In genomic region chr4:123680962-123681361, GRCm38 (mm10) we compare ENCODE assay signal across 12 mouse cellular contexts. TPM values are rescaled to one million over a fixed set of nuclear protein-coding genes. Genes with fewer than 3 reads are reported as not detected.
A peak's percentile ranks its signal among the peaks of the same experiment; 100 is the strongest.
DNase-seq lines count a peak whose midpoint lies in the region; ATAC-seq and TF ChIP-seq lines count a peak whose summit lies in the region.
"Had no signal": no experiment of that assay in that cellular context is flagged by ENCODE, and none has a peak within 500 bp of the region (broad histone marks: within the 10 kb centered on the region; RNA-seq: fewer than 3 reads in every experiment).

No protein-coding gene starts in this region.

- DNase-seq in heart, adult 8-10 months (ENCODE audit: low spot score): no peak
- DNase-seq in layer of hippocampus, adult 2 months (ENCODE audit: low spot score in 2 of 2): no peak
- DNase-seq in layer of hippocampus, adult 9-11 months: no peak
- no peak for DNase-seq in urinary bladder, postnatal 10 days (ENCODE audit: low spot score)
- DNase-seq in Muller cell, postnatal 12 days (ENCODE audit: inconsistent ontology term): no peak
- DNase-seq: adrenal gland, postnatal 25 days; cerebellum, adult 9-10 months; gastrocnemius, postnatal 10 days; lung, postnatal 10 days had no signal

- no peaks in the 10 kb centered on the region for H3K36me3 ChIP-seq in heart, embryonic 11.5 days (ENCODE audit: control insufficient read depth, insufficient read depth, low read length)
- H3K36me3 ChIP-seq in macrophage (ENCODE audit: inconsistent target): no peaks in the 10 kb centered on the region

- H3K4me3 ChIP-seq in heart, embryonic 11.5 days (ENCODE audit: low read depth, low read length): 0 out of 2 replicates have a peak overlapping the region, but pooled peaks have one; percentile 17
- no peak overlapping the region for H3K4me3 ChIP-seq in layer of hippocampus, adult 2 months
- H3K4me3 ChIP-seq in macrophage (ENCODE audit: inconsistent target): no peak overlapping the region

- H3K9ac ChIP-seq in heart, embryonic 11.5 days (ENCODE audit: low read depth, low read length): peak overlapping the region; percentile 65

- no peak for ATAC-seq in heart, embryonic 11.5 days (replicated peaks; ENCODE audit: insufficient number of reproducible peaks, low FRiP score, low TSS enrichment)
- ATAC-seq in common myeloid progenitor, adult 5-6 weeks (replicated peaks; ENCODE audit: low read depth, poor library complexity, severe bottlenecking): peak; percentile 56

- peaks cover 8% of the 10 kb centered on the region; the same call in 1 of the 2 replicates for H3K27me3 ChIP-seq in heart, embryonic 11.5 days (ENCODE audit: control insufficient read depth, insufficient read depth, low read length)

- peak overlapping the region; percentile 58 for H3K4me2 ChIP-seq in heart, embryonic 11.5 days

- 12% methylated on average over 7 of the region's 7 CpGs for WGBS in heart, embryonic 11.5 days (ENCODE audit: insufficient replicate concordance)
- WGBS in macrophage (ENCODE audit: missing documents): 15% methylated on average over 7 of the region's 7 CpGs

- H3K4me1 ChIP-seq in heart, embryonic 11.5 days (ENCODE audit: control insufficient read depth, insufficient read depth, low read length): peaks cover 21% of the 10 kb centered on the region

- H3K79me2 ChIP-seq in macrophage (ENCODE audit: inconsistent target): no peaks in the 10 kb centered on the region

- H3K27ac ChIP-seq in heart, embryonic 11.5 days (ENCODE audit: low read depth, low read length): peak overlapping the region; percentile 78
- peak overlapping the region; percentile 76 for H3K27ac ChIP-seq in layer of hippocampus, adult 2 months
- peak overlapping the region; percentile 4; the same call in 1 of the 2 replicates for H3K27ac ChIP-seq in macrophage

- TF ChIP-seq CTCF in layer of hippocampus, adult 2 months (conservative IDR thresholded peaks at IDR 0.05): no peak

- no peaks in the 10 kb centered on the region for H3K9me3 ChIP-seq in heart, embryonic 11.5 days (replicated peaks; ENCODE audit: control insufficient read depth, low read length)

RNA-seq across cellular contexts. Expression of gene Macf1, which starts 3.2 kb away (rescaled TPM):
- polyA plus RNA-seq in heart, embryonic 11.5 days (2014; fragmentation: Nextera tagmentation; extraction: Ambion mirVana): 68.5 and 108 TPM in 2 replicates
- total RNA-seq in heart, adult 8-10 months (2022): 100 to 1,000 TPM; 223 to 243 (median 241) TPM
- 100 to 1,000 TPM; 231 to 247 TPM for total RNA-seq in layer of hippocampus, adult 2 months (2021)
- total RNA-seq in common myeloid progenitor, adult 5-6 weeks (2017): 225 and 245 TPM in 2 replicates
- total RNA-seq in macrophage (2018; cell fraction: chromatin; rRNA removed): 1,000 to 10,000 TPM in 17 of 26 experiments, 100 to 1,000 TPM in 9; 696 to 1,807 (median 1,130) TPM
- 100 to 1,000 TPM in 24 of 26 experiments, 10 to 100 TPM in 2; 76.1 to 236 (median 163) TPM for total RNA-seq in macrophage (2018; cell fraction: cytosol; rRNA removed)
- total RNA-seq in macrophage (2018; cell fraction: nucleus; rRNA removed): 100 to 1,000 TPM; 399 to 797 (median 534) TPM
- polyA plus RNA-seq in macrophage (2018): 90.8 to 146 TPM (median 144 TPM) in 3 replicates

RNA-seq across cellular contexts. Expression of gene Ndufs5, which starts 37.0 kb away (rescaled TPM):
- 490 and 495 TPM in 2 replicates for polyA plus RNA-seq in heart, embryonic 11.5 days (2014; fragmentation: Nextera tagmentation; extraction: Ambion mirVana)
- 100 to 1,000 TPM; 391 to 483 (median 438) TPM for total RNA-seq in heart, adult 8-10 months (2022)
- 100 to 1,000 TPM; 169 to 194 TPM for total RNA-seq in layer of hippocampus, adult 2 months (2021)
- total RNA-seq in common myeloid progenitor, adult 5-6 weeks (2017): 103 and 129 TPM in 2 replicates
- total RNA-seq in macrophage (2018; cell fraction: chromatin; rRNA removed): 10 to 100 TPM in 12 of 26 experiments, 1 to 10 TPM in 14; 3.3 to 32.2 (median 9.8) TPM
- 100 to 1,000 TPM; 127 to 211 (median 167) TPM for total RNA-seq in macrophage (2018; cell fraction: cytosol; rRNA removed)
- 10 to 100 TPM in 25 of 26 experiments, 1 to 10 TPM in 1; 9.7 to 53.0 (median 27.3) TPM for total RNA-seq in macrophage (2018; cell fraction: nucleus; rRNA removed)
- polyA plus RNA-seq in macrophage (2018): 153 to 200 TPM (median 177 TPM) in 3 replicates

Comparison
In these comparisons a context has a peak if more than half of its experiments do, and no peak if none do; other contexts are left out.
1. H3K27ac ChIP-seq: peak in every context shown above with its lines; median percentile 78 in heart, embryonic 11.5 days; 76 in layer of hippocampus, adult 2 months; 4 in macrophage.